ENCODE assay signal across 9 mouse cellular contexts in genomic region chr2:122652096-122653084, GRCm38 (mm10). TPM values are rescaled to one million over a fixed set of nuclear protein-coding genes. Genes with fewer than 3 reads are reported as not detected.
DNase-seq lines count a peak whose midpoint lies in the region; ATAC-seq lines count a peak whose summit lies in the region.
"Had no signal": no experiment of that assay in that cellular context is flagged by ENCODE, and none has a peak within 500 bp of the region (broad histone marks: within the 10 kb centered on the region; RNA-seq: fewer than 3 reads in every experiment).

No protein-coding gene starts in this region.

- DNase-seq in kidney, postnatal 36 days: peak; percentile 36 to 39
- DNase-seq in natural killer cell, adult 2 months (ENCODE audit: low spot score in 2 of 2): peak; percentile 79 to 84
- no peak for DNase-seq in left cerebral cortex, adult 9 months (ENCODE audit: low spot score in 2 of 2)
- DNase-seq in left cerebral cortex, adult 18-20 months (ENCODE audit: low spot score in 2 of 2): no peak
- DNase-seq in gastrocnemius, postnatal 14 days: no peak
- DNase-seq in layer of hippocampus, adult 8-10 months (ENCODE audit: low spot score in 2 of 2): no peak

- peak overlapping the region; percentile 25; the same call in 1 of the 2 replicates for H3K27ac ChIP-seq in heart, embryonic 15.5 days
- H3K27ac ChIP-seq: hindbrain, embryonic 15.5 days had no signal

- no peak overlapping the region for H3K9ac ChIP-seq in heart, embryonic 15.5 days
- H3K9ac ChIP-seq: hindbrain, embryonic 15.5 days had no signal

- intact Hi-C loops in gastrocnemius, postnatal 14 days (cut with DNase I; ENCODE audit: low total_unique reads): no loop called here

- 46% methylated on average over 17 of the region's 17 CpGs for WGBS in heart, embryonic 15.5 days

- no peaks in the 10 kb centered on the region for H3K9me3 ChIP-seq in heart, embryonic 15.5 days (replicated peaks)
- H3K9me3 ChIP-seq: hindbrain, embryonic 15.5 days had no signal

- no peaks in the 10 kb centered on the region for H3K36me3 ChIP-seq in heart, embryonic 15.5 days
- H3K36me3 ChIP-seq: hindbrain, embryonic 15.5 days had no signal

- H3K27me3 ChIP-seq in heart, embryonic 15.5 days: no peaks in the 10 kb centered on the region
- H3K27me3 ChIP-seq: hindbrain, embryonic 15.5 days had no signal

- H3K4me2 ChIP-seq in heart, embryonic 15.5 days: peak overlapping the region; percentile 15; the same call in 1 of the 2 replicates
- H3K4me2 ChIP-seq: hindbrain, embryonic 15.5 days had no signal

- H3K4me1 ChIP-seq in heart, embryonic 15.5 days (replicated peaks): no peaks in the 10 kb centered on the region
- H3K4me1 ChIP-seq: hindbrain, embryonic 15.5 days had no signal

- ATAC-seq in CD4-positive, CD25-positive, alpha-beta regulatory T cell, adult 4 months: peak; percentile 97
- ATAC-seq in heart, embryonic 15.5 days (replicated peaks; ENCODE audit: insufficient number of reproducible peaks, insufficient read depth, low FRiP score, low read depth): peak; percentile 48; the same call in 1 of the 2 replicates

- H3K4me3 ChIP-seq in heart, embryonic 15.5 days: no peak overlapping the region
- H3K4me3 ChIP-seq: hindbrain, embryonic 15.5 days had no signal

RNA-seq across cellular contexts. Expression of gene AA467197, which starts 15.6 kb away (rescaled TPM):
- not detected for polyA plus RNA-seq in CD4-positive, CD25-positive, alpha-beta regulatory T cell, adult 4 months (2017; shearing (Covaris generic))
- polyA plus RNA-seq in heart, embryonic 15.5 days (2015; fragmentation: Nextera tagmentation; extraction: Ambion mirVana): 0.52 and 1.9 TPM in 2 replicates
- total RNA-seq in left cerebral cortex, adult 18-20 months (2021): not detected
- total RNA-seq in gastrocnemius, postnatal 14 days (2021): not detected
- total RNA-seq in layer of hippocampus, adult 8-10 months (2022): under 1 TPM; 0.54 to 0.91 (median 0.82) TPM

RNA-seq across cellular contexts. Expression of gene Gatm, which starts 41.3 kb away (rescaled TPM):
- 1 to 10 TPM in 1 of 2 experiments, under 1 TPM in 1; 0.62 to 1.3 TPM for polyA plus RNA-seq in CD4-positive, CD25-positive, alpha-beta regulatory T cell, adult 4 months (2017; shearing (Covaris generic))
- 11.0 and 12.4 TPM in 2 replicates for polyA plus RNA-seq in heart, embryonic 15.5 days (2015; fragmentation: Nextera tagmentation; extraction: Ambion mirVana)
- total RNA-seq in left cerebral cortex, adult 18-20 months (2021): 10 to 100 TPM; 66.0 to 74.6 TPM
- 10 to 100 TPM; 35.3 to 72.2 TPM for total RNA-seq in gastrocnemius, postnatal 14 days (2021)
- 100 to 1,000 TPM in 1 of 4 experiments, 10 to 100 TPM in 3; 91.7 to 100 (median 94.8) TPM for total RNA-seq in layer of hippocampus, adult 8-10 months (2022)

RNA-seq across cellular contexts. Expression of gene Slc30a4, which starts 50.1 kb away (rescaled TPM):
- 1 to 10 TPM in 1 of 2 experiments, under 1 TPM in 1; 0.77 to 1.2 TPM for polyA plus RNA-seq in CD4-positive, CD25-positive, alpha-beta regulatory T cell, adult 4 months (2017; shearing (Covaris generic))
- 5.1 and 5.3 TPM in 2 replicates for polyA plus RNA-seq in heart, embryonic 15.5 days (2015; fragmentation: Nextera tagmentation; extraction: Ambion mirVana)
- 10 to 100 TPM; 49.1 to 50.6 TPM for total RNA-seq in left cerebral cortex, adult 18-20 months (2021)
- 10 to 100 TPM; 13.1 to 14.8 TPM for total RNA-seq in gastrocnemius, postnatal 14 days (2021)
- total RNA-seq in layer of hippocampus, adult 8-10 months (2022): 10 to 100 TPM; 30.2 to 35.3 (median 33.0) TPM

Comparison
In these comparisons a context has a peak if more than half of its experiments do, and no peak if none do; other contexts are left out.
1. DNase-seq: peak in kidney, postnatal 36 days (2 of 2) and natural killer cell, adult 2 months (2 of 2); none in left cerebral cortex, adult 9 months (0 of 2), left cerebral cortex, adult 18-20 months (0 of 2), gastrocnemius, postnatal 14 days (single experiment) and layer of hippocampus, adult 8-10 months (0 of 2).